Mouse (Mus musculus) yolk sac, embryonic 10.5 days (tissue): Measurements from ENCODE around the gene Sowahb.
"Not testable (repeated sequence)": the region's sequence is repeated elsewhere in the genome, so short reads cannot be mapped to it uniquely, and the experiment has no call there.

Experiments used
- DNase-seq: peaks from one replicate; pipeline ENCODE4 v3.0.0-alpha.2; 2017; ENCODE audit warnings: low spot score

The Sowahb gene

GRCm38 (mm10) chr5:93042831-93043687 is 1.8 kb downstream of the Sowahb start:
- DNase-seq: no peak

- no peak for DNase-seq
Observed at GRCm38 (mm10) chr5:93042031-93042430, 2.8 kb downstream of the Sowahb start.

GRCm38 (mm10) chr5:93041276-93041675 is 3.5 kb downstream of the Sowahb start:
- DNase-seq: no peak

- DNase-seq: peak; percentile 93
Observed at GRCm38 (mm10) chr5:93040095-93040494, 4.7 kb downstream of the Sowahb start.

GRCm38 (mm10) chr5:93036254-93036653 is 8.6 kb downstream of the Sowahb start:
- DNase-seq: no peak

GRCm38 (mm10) chr5:93035285-93035684 is 9.5 kb downstream of the Sowahb start:
- no peak for DNase-seq

- no peak for DNase-seq
Observed at GRCm38 (mm10) chr5:93033087-93033870, 11.5 kb downstream of the Sowahb start.

- DNase-seq: no peak
Observed at GRCm38 (mm10) chr5:93032621-93033020, 12.2 kb downstream of the Sowahb start.

GRCm38 (mm10) chr5:93030869-93031268 is 14.0 kb downstream of the Sowahb start:
- no peak for DNase-seq

GRCm38 (mm10) chr5:93030411-93030810 is 14.4 kb downstream of the Sowahb start:
- no peak for DNase-seq

GRCm38 (mm10) chr5:93027120-93027675 is 17.6 kb downstream of the Sowahb start:
- DNase-seq: no peak

GRCm38 (mm10) chr5:93026437-93027119 is 18.2 kb downstream of the Sowahb start:
- peak; percentile 82 for DNase-seq

- peak; percentile 87 for DNase-seq
Observed at GRCm38 (mm10) chr5:93024754-93025280, 20.0 kb downstream of the Sowahb start.

- no peak for DNase-seq
Observed at GRCm38 (mm10) chr5:93022126-93022797, 22.6 kb downstream of the Sowahb start.

GRCm38 (mm10) chr5:93020024-93020666 is 24.7 kb downstream of the Sowahb start:
- no peak for DNase-seq

GRCm38 (mm10) chr5:93019207-93019606 is 25.6 kb downstream of the Sowahb start:
- not testable (repeated sequence) for DNase-seq

- DNase-seq: no peak
Observed at GRCm38 (mm10) chr5:93017678-93018077, 27.1 kb downstream of the Sowahb start.

- DNase-seq: peak; percentile 51
Observed at GRCm38 (mm10) chr5:93008256-93008655, 36.6 kb downstream of the Sowahb start.

- DNase-seq: peak; percentile 63
Observed at GRCm38 (mm10) chr5:93005815-93006341, 38.9 kb downstream of the Sowahb start.

GRCm38 (mm10) chr5:93005229-93005814 is 39.5 kb downstream of the Sowahb start:
- DNase-seq: peak; percentile 79
